Mouse (Mus musculus) forebrain, embryonic 16.5 days (tissue): ENCODE measurements around the gene Ank3. TPM values are rescaled to one million over a fixed set of nuclear protein-coding genes. Genes with fewer than 3 reads are reported as not detected.

Source experiments
- ATAC-seq: fragments of 200-750 bp; cut with Nextera tagmentation; 2 replicates; pipeline ENCODE4 v1.8.0; 2017; ENCODE audit warnings: mild to moderate bottlenecking, moderate library complexity
- H3K27ac ChIP-seq: fragments of 300-500 bp; sonication (generic); 2 replicates; pipeline ENCODE4 v1.5.1; 2014; ENCODE audit warnings: low read length, control low read depth
- H3K27me3 ChIP-seq: fragments of 300-500 bp; sonication (generic); replicated peaks from 2 replicates; pipeline ENCODE4 v1.6.1; 2014; ENCODE audit warnings: low read length; ENCODE audit not compliant: control insufficient read depth, insufficient read depth
- H3K36me3 ChIP-seq: fragments of 300-500 bp; sonication (generic); 2 replicates; pipeline ENCODE4 v1.6.1; 2014; ENCODE audit not compliant: control insufficient read depth, insufficient read depth
- H3K4me1 ChIP-seq: fragments of 300-500 bp; sonication (generic); replicated peaks from 2 replicates; pipeline ENCODE4 v1.6.1; 2014; ENCODE audit warnings: low read length; ENCODE audit not compliant: control insufficient read depth, insufficient read depth
- H3K4me2 ChIP-seq: fragments of 300-500 bp; sonication (generic); 2 replicates; pipeline ENCODE4 v1.6.1; 2014; ENCODE audit warnings: mild to moderate bottlenecking, low read length, control low read depth
- H3K4me3 ChIP-seq: fragments of 300-500 bp; sonication (generic); replicated peaks from 2 replicates; pipeline ENCODE4 v1.5.1; 2014; ENCODE audit warnings: mild to moderate bottlenecking, low read length, control low read depth
- H3K9ac ChIP-seq: fragments of 300-500 bp; sonication (generic); replicated peaks from 2 replicates; pipeline ENCODE4 v1.6.1; 2014; ENCODE audit warnings: low read depth, low read length, control low read depth
- H3K9me3 ChIP-seq: fragments of 300-500 bp; sonication (generic); 2 replicates; pipeline ENCODE4 v1.6.1; 2016; ENCODE audit warnings: low read length; ENCODE audit not compliant: control insufficient read depth
- WGBS: fragments of 180-500 bp; shearing (Covaris S2); extraction: QIAGEN DNeasy Blood & Tissue Kit; methylation state at CpG from one replicate; pipeline ENCODE4 v1.1.7; 2014; 5-methylcytosine and 5-hydroxymethylcytosine counted together
- polyA plus RNA-seq: library from polyadenylated mRNA; unstranded; fragments of >200 nt; fragmentation: Nextera tagmentation; extraction: Ambion mirVana; gene quantifications from 2 replicates; pipeline ENCODE4 v1.2.1, GENCODE M21; 2015

The Ank3 gene
- polyA plus RNA-seq, 1 experiment from 2014 or later, result 102 TPM

GRCm38 (mm10) chr10:69568976-69569375 lies 170.4 kb downstream of the Ank3 start:
- WGBS, result 77% methylated on average over 5 of the region's 5 CpGs

GRCm38 (mm10) chr10:69569740-69570139 lies 171.2 kb downstream of the Ank3 start:
- ATAC-seq, result no peak
- 81% methylated on average over 8 of the region's 8 CpGs for WGBS
- H3K27ac ChIP-seq, result no peak overlapping the region
- no peak overlapping the region for H3K4me3 ChIP-seq
- no peaks in the 10 kb centered on the region for H3K27me3 ChIP-seq
- no peaks in the 10 kb centered on the region for H3K9me3 ChIP-seq
- H3K4me2 ChIP-seq, result no peak overlapping the region
- no peaks in the 10 kb centered on the region for H3K36me3 ChIP-seq
- H3K4me1 ChIP-seq, result peaks cover 42% of the 10 kb centered on the region
- no peak overlapping the region for H3K9ac ChIP-seq

More at GRCm38 (mm10) chr10:69568976-69569375, 170.4 kb downstream of the Ank3 start:
- Histone ChIP-seq H3K4me2 (no peak overlapping the region), H3K27ac (no peak overlapping the region), H3K4me1 (peaks cover 36% of the 10 kb centered on the region), H3K4me3 (no peak overlapping the region), H3K27me3 (no peaks in the 10 kb centered on the region), H3K9me3 (no peaks in the 10 kb centered on the region), H3K9ac (no peak overlapping the region), H3K36me3 (no peaks in the 10 kb centered on the region)
- ATAC-seq, result no peak

GRCm38 (mm10) chr10:69570466-69571288 lies 172.1 kb downstream of the Ank3 start:
- H3K36me3 ChIP-seq, result no peaks in the 10 kb centered on the region
- H3K4me2 ChIP-seq, result peak overlapping the region; percentile 51
- H3K27me3 ChIP-seq, result no peaks in the 10 kb centered on the region
- no peaks in the 10 kb centered on the region for H3K9me3 ChIP-seq
- ATAC-seq, result no peak
- 38% methylated on average over 18 of the region's 18 CpGs for WGBS
- no peak overlapping the region for H3K27ac ChIP-seq
- H3K9ac ChIP-seq, result no peak overlapping the region
- H3K4me3 ChIP-seq, result peak overlapping the region; percentile 6; the same call in 1 of the 2 replicates
- peaks cover 49% of the 10 kb centered on the region for H3K4me1 ChIP-seq

- Histone ChIP-seq H3K36me3 (no peaks in the 10 kb centered on the region), H3K27me3 (no peaks in the 10 kb centered on the region), H3K9me3 (no peaks in the 10 kb centered on the region), H3K4me2 (peak overlapping the region; percentile 51), H3K9ac (no peak overlapping the region; the same call in 1 of the 2 replicates), H3K4me3 (peak overlapping the region; percentile 6), H3K4me1 (peaks cover 51% of the 10 kb centered on the region), H3K27ac (no peak overlapping the region)
- no peak for ATAC-seq
- 2% methylated on average over 8 of the region's 8 CpGs for WGBS
These were observed 172.8 kb downstream of the Ank3 start for GRCm38 (mm10) chr10:69571422-69571821.

GRCm38 (mm10) chr10:69571972-69572371 lies 173.4 kb downstream of the Ank3 start:
- no peak for ATAC-seq
- 2% methylated on average over 9 of the region's 9 CpGs for WGBS
- H3K4me3 ChIP-seq, result peak overlapping the region; percentile 6
- H3K27ac ChIP-seq, result no peak overlapping the region
- no peaks in the 10 kb centered on the region for H3K9me3 ChIP-seq
- H3K36me3 ChIP-seq, result no peaks in the 10 kb centered on the region
- peaks cover 55% of the 10 kb centered on the region for H3K4me1 ChIP-seq
- no peaks in the 10 kb centered on the region for H3K27me3 ChIP-seq
- peak overlapping the region; percentile 51 for H3K4me2 ChIP-seq
- peak overlapping the region; percentile 24; the same call in 1 of the 2 replicates for H3K9ac ChIP-seq

- Histone ChIP-seq H3K4me2 (no peak overlapping the region), H3K4me3 (no peak overlapping the region), H3K27ac (no peak overlapping the region), H3K9ac (no peak overlapping the region), H3K9me3 (no peaks in the 10 kb centered on the region), H3K27me3 (no peaks in the 10 kb centered on the region), H3K4me1 (peaks cover 55% of the 10 kb centered on the region), H3K36me3 (no peaks in the 10 kb centered on the region)
- 24% methylated on average over 7 of the region's 7 CpGs for WGBS
- no peak for ATAC-seq
These were observed 174.5 kb downstream of the Ank3 start for GRCm38 (mm10) chr10:69573054-69573453.

- H3K4me1 ChIP-seq, result peaks cover 55% of the 10 kb centered on the region
- H3K9ac ChIP-seq, result no peak overlapping the region
- H3K9me3 ChIP-seq, result no peaks in the 10 kb centered on the region
- no peak overlapping the region for H3K27ac ChIP-seq
- H3K4me2 ChIP-seq, result peak overlapping the region; percentile 40
- H3K36me3 ChIP-seq, result no peaks in the 10 kb centered on the region
- H3K27me3 ChIP-seq, result no peaks in the 10 kb centered on the region
- H3K4me3 ChIP-seq, result no peak overlapping the region
- 4% methylated on average over 3 of the region's 3 CpGs for WGBS
- no peak for ATAC-seq
These were observed 175.2 kb downstream of the Ank3 start for GRCm38 (mm10) chr10:69573746-69574145.

- 4% methylated on average over 11 of the region's 11 CpGs for WGBS
- peak overlapping the region; percentile 40 for H3K4me2 ChIP-seq
- ATAC-seq, result peak; percentile 51
- H3K4me3 ChIP-seq, result peak overlapping the region; percentile 11
- H3K9me3 ChIP-seq, result no peaks in the 10 kb centered on the region
- no peaks in the 10 kb centered on the region for H3K27me3 ChIP-seq
- no peak overlapping the region for H3K9ac ChIP-seq
- H3K4me1 ChIP-seq, result peaks cover 55% of the 10 kb centered on the region
- H3K27ac ChIP-seq, result peak overlapping the region; percentile 35; the same call in 1 of the 2 replicates
- H3K36me3 ChIP-seq, result no peaks in the 10 kb centered on the region
These were observed 175.7 kb downstream of the Ank3 start for GRCm38 (mm10) chr10:69574190-69574663.

- Histone ChIP-seq H3K36me3 (no peaks in the 10 kb centered on the region), H3K27ac (no peak overlapping the region), H3K9me3 (no peaks in the 10 kb centered on the region), H3K4me3 (no peak overlapping the region), H3K4me2 (no peak overlapping the region), H3K9ac (no peak overlapping the region), H3K27me3 (no peaks in the 10 kb centered on the region), H3K4me1 (peaks cover 55% of the 10 kb centered on the region)
- no peak for ATAC-seq
- 13% methylated on average over 9 of the region's 9 CpGs for WGBS
These were observed 176.3 kb downstream of the Ank3 start for GRCm38 (mm10) chr10:69574894-69575293.
